Mouse (Mus musculus): ENCODE data around the gene Rhd. TPM values are rescaled to one million over a fixed set of nuclear protein-coding genes. Genes with fewer than 3 reads are reported as not detected.

Gene Rhd
- polyA plus RNA-seq, 2 experiments = 3.6 to 4.1 TPM

DNA sequence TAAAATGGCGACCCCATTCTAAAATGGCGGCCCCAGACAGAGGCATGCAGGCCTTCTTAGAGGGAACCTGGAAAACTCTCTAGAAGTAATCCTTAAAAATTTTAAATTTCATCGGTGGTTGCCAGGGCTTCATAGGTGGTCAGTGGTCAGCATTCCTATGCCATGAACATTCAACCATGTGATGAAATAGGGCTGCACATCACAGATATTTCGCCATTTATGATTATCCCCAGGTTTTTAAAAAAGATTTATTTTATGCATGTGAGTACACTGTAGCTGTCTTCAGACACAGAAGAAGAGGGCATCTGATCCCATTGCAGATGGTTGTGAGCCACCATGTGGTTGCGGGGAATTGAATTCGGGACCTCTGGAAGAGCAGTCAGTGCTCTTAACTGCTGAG, 56.3 kb downstream of the Rhd start:
- Histone ChIP-seq H3K27me3 (ENCODE audit: control insufficient read depth, insufficient read depth, low read length) (no peaks in the 10 kb centered on the region), H3K9ac (ENCODE audit: low read depth, low read length, severe bottlenecking) (no peak overlapping the region), H3K4me3 (replicated peaks; ENCODE audit: low read length) (no peak overlapping the region), H3K27ac (replicated peaks; ENCODE audit: low read depth, low read length) (no peak overlapping the region), H3K4me1 (ENCODE audit: control insufficient read depth, insufficient read depth, low read length) (peaks cover 9% of the 10 kb centered on the region), H3K4me2 (replicated peaks; ENCODE audit: low read depth, low read length, severe bottlenecking) (no peak overlapping the region), H3K36me3 (ENCODE audit: control insufficient read depth, insufficient read depth, low read length) (peaks cover 13% of the 10 kb centered on the region), H3K9me3 (ENCODE audit: control insufficient read depth, low read length) (no peaks in the 10 kb centered on the region)
- ATAC-seq (ENCODE audit: low FRiP score, low read depth) (no peak), DNase-seq (ENCODE audit: low spot score) (no peak)
- WGBS = 90% methylated on average over 6 of the region's 6 CpGs
- no peak for TF ChIP-seq POLR2A (IDR thresholded peaks at IDR 0.05; ENCODE audit: borderline replicate concordance, extremely low read depth, insufficient read depth, insufficient read length)

DNA sequence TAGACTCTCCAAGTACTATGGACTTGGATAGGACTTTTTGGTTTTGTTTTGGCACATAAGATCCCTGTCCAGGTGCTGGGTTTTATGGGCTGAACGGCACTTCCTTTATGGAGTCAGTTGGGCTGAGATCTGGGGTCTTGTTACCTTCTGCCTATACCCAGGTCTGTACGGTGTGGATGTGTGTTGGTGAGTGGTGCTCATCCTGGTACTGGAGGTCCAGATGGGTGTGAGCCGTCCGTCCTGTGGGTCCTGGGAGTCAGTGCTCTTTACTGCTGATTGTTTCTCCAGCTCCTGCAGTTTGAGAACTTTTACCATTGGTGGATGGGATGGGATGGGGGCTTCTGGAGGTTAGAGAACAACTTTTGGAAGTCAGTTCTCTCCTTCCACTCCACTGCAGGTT, 57.4 kb downstream of the Rhd start:
- no peak for ATAC-seq (ENCODE audit: low FRiP score, low read depth)
- no peak for TF ChIP-seq POLR2A (IDR thresholded peaks at IDR 0.05; ENCODE audit: borderline replicate concordance, extremely low read depth, insufficient read depth, insufficient read length)
- 66% methylated on average over 4 of the region's 4 CpGs for whole genome bisulfite sequencing

DNA sequence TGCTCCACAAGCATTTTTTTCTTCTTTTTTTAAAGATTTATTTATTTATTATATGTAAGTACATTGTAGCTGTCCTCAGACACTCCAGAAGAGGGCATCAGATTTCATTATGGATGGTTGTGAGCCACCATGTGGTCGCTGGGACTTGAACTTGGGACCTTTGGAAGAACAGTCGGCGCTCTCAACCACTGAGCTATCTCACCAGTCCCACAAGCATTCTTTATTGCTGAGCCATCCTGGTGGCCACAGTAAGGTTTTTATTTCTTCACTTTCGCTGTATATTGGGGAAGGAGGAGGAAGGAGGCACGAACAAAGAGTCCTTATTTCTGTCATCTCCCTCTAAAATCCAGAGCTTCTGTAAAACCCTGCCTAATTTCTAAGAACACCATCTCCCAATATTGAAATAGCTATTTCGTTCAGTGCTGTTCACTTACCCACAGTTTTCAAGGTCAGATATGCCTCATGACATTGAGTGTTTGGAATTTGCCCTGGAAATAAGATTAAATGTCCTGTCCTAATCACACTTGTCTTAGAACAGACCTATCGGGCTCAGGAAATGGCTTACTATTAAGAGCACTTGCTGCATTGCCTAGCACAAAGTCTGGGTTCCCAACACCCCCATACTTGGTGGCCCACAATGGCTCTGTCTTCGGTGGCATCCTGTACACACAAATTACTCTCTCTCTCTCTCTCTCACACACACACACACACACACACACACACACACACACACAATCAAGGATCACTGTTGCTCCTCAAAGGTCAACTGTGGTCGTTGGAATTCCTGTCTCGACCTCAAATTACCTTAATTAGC, 58.0 kb downstream of the Rhd start:
- no peak for TF ChIP-seq POLR2A (IDR thresholded peaks at IDR 0.05; ENCODE audit: borderline replicate concordance, extremely low read depth, insufficient read depth, insufficient read length)
- 62% methylated on average over 10 of the region's 10 CpGs for WGBS
- Histone ChIP-seq H3K36me3 (ENCODE audit: control insufficient read depth, insufficient read depth, low read length) (peaks cover 29% of the 10 kb centered on the region), H3K27ac (replicated peaks; ENCODE audit: low read depth, low read length) (peak overlapping the region; percentile 88), H3K9ac (ENCODE audit: low read depth, low read length, severe bottlenecking) (peak overlapping the region; percentile 93), H3K4me3 (replicated peaks; ENCODE audit: low read length) (peak overlapping the region; percentile 99), H3K9me3 (ENCODE audit: control insufficient read depth, low read length) (no peaks in the 10 kb centered on the region), H3K4me1 (ENCODE audit: control insufficient read depth, insufficient read depth, low read length) (peaks cover 15% of the 10 kb centered on the region), H3K4me2 (replicated peaks; ENCODE audit: low read depth, low read length, severe bottlenecking) (peak overlapping the region; percentile 97), H3K27me3 (ENCODE audit: control insufficient read depth, insufficient read depth, low read length) (no peaks in the 10 kb centered on the region)
- DNase-seq (ENCODE audit: low spot score) = no peak
- no peak for ATAC-seq (ENCODE audit: low FRiP score, low read depth)

More for the DNA sequence above, 57.4 kb downstream of the Rhd start:
- peaks cover 24% of the 10 kb centered on the region for H3K36me3 ChIP-seq (ENCODE audit: control insufficient read depth, insufficient read depth, low read length)
- peaks cover 15% of the 10 kb centered on the region for H3K4me1 ChIP-seq (ENCODE audit: control insufficient read depth, insufficient read depth, low read length)
- H3K4me3 ChIP-seq (replicated peaks; ENCODE audit: low read length) = no peak overlapping the region
- no peak overlapping the region for H3K4me2 ChIP-seq (replicated peaks; ENCODE audit: low read depth, low read length, severe bottlenecking)
- H3K9me3 ChIP-seq (ENCODE audit: control insufficient read depth, low read length) = no peaks in the 10 kb centered on the region
- no peaks in the 10 kb centered on the region for H3K27me3 ChIP-seq (ENCODE audit: control insufficient read depth, insufficient read depth, low read length)
- no peak overlapping the region for H3K27ac ChIP-seq (replicated peaks; ENCODE audit: low read depth, low read length)
- DNase-seq (ENCODE audit: low spot score) = no peak
- H3K9ac ChIP-seq (ENCODE audit: low read depth, low read length, severe bottlenecking) = no peak overlapping the region

DNA sequence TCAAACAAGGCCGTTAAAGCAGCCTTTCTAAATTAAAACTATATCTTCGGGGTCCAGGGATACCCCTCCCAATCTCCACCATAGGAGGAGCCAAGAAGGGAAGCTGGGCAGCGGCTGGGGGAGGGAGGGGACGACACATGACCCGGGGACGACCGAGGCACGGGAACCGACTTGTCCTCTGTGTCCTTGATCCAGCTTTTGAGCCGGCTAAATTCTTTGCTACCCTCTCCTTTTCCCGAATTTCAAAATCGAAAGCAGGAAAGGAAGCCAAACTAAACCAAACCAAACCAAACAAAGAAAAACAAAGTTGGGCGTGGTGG, 58.5 kb downstream of the Rhd start:
- DNase-seq (ENCODE audit: low spot score) (peak; percentile 67), ATAC-seq (ENCODE audit: low FRiP score, low read depth) (peak; percentile 60)
- H3K4me2 ChIP-seq (replicated peaks; ENCODE audit: low read depth, low read length, severe bottlenecking) = peak overlapping the region; percentile 97
- 0% methylated on average over 13 of the region's 13 CpGs for WGBS
- H3K4me3 ChIP-seq (replicated peaks; ENCODE audit: low read length) = peak overlapping the region; percentile 99
- peak overlapping the region; percentile 88 for H3K27ac ChIP-seq (replicated peaks; ENCODE audit: low read depth, low read length)
- no peaks in the 10 kb centered on the region for H3K27me3 ChIP-seq (ENCODE audit: control insufficient read depth, insufficient read depth, low read length)
- H3K4me1 ChIP-seq (ENCODE audit: control insufficient read depth, insufficient read depth, low read length) = peaks cover 15% of the 10 kb centered on the region
- H3K9me3 ChIP-seq (ENCODE audit: control insufficient read depth, low read length) = no peaks in the 10 kb centered on the region
- peak overlapping the region; percentile 93 for H3K9ac ChIP-seq (ENCODE audit: low read depth, low read length, severe bottlenecking)
- TF ChIP-seq POLR2A (IDR thresholded peaks at IDR 0.05; ENCODE audit: borderline replicate concordance, extremely low read depth, insufficient read depth, insufficient read length) = no peak
- H3K36me3 ChIP-seq (ENCODE audit: control insufficient read depth, insufficient read depth, low read length) = peaks cover 35% of the 10 kb centered on the region

DNA sequence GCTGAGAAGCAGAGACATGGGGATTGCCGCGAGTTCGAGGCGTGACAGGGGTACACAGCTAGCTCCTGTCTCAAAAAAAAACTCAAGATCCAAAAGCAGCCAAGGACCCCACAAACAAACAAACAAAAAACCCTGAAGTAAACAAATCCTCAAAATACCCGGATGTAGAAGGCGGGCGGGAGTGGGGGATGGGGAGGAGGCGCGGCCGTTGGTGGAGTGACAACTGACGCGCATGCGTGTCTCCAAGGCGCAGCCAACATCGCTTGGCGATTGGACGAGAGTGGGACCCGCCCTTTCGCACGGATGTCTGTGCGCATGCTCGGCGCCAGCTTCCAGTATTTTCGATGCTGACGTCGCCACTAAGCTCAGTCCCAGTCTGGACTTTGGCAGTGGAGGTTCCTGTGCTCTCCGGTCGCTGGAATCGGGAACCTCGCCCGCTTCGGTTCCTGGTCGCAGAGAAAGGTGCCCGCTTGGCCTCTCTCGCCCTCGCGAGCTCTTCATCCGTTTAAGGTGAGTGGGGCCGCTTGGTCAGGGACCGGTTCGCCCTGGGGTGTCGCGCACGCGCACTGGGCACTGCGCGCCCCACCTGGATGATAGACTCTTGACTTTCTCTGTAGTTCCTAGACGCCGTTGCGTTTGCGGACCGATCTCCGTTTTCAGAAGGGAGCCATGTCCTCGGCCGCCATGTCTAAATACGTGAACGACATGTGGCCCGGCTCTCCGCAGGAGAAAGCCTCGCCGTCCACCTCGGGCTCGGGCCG, 59.1 kb downstream of the Rhd start, which contains the start of gene Rsrp1:
TSS of gene Rsrp1 (plus strand) at position 335 of the 761 bp plus-strand sequence.
- under 1% methylated on average over 64 of the region's 64 CpGs for WGBS
- DNase-seq (ENCODE audit: low spot score) (peak; percentile 100), ATAC-seq (ENCODE audit: low FRiP score, low read depth) (peak; percentile 94)
- H3K9me3 ChIP-seq (ENCODE audit: control insufficient read depth, low read length) = no peaks in the 10 kb centered on the region
- peaks cover 40% of the 10 kb centered on the region for H3K36me3 ChIP-seq (ENCODE audit: control insufficient read depth, insufficient read depth, low read length)
- peak within 1 kb of the TSS; percentile 97 for H3K4me2 ChIP-seq (replicated peaks; ENCODE audit: low read depth, low read length, severe bottlenecking)
- H3K27ac ChIP-seq (replicated peaks; ENCODE audit: low read depth, low read length) = peak within 1 kb of the TSS; percentile 88
- no peaks in the 10 kb centered on the region for H3K27me3 ChIP-seq (ENCODE audit: control insufficient read depth, insufficient read depth, low read length)
- peak within 1 kb of the TSS; percentile 99 for H3K4me3 ChIP-seq (replicated peaks; ENCODE audit: low read length)
- peak; percentile 100 for TF ChIP-seq POLR2A (IDR thresholded peaks at IDR 0.05; ENCODE audit: borderline replicate concordance, extremely low read depth, insufficient read depth, insufficient read length)
- H3K4me1 ChIP-seq (ENCODE audit: control insufficient read depth, insufficient read depth, low read length) = peaks cover 15% of the 10 kb centered on the region
- H3K9ac ChIP-seq (ENCODE audit: low read depth, low read length, severe bottlenecking) = peak within 1 kb of the TSS; percentile 93
